Mouse (Mus musculus) forebrain, embryonic 16.5 days (tissue): ENCODE measurements at regions not wholly inside any gene's neighbourhood (a gene's known extent, or its start where the extent isn't known, plus 50 kb on each side); places are given as distances from the start of the nearest gene placed in this dataset.

Experiments
- ATAC-seq: fragments of 200-750 bp; cut with Nextera tagmentation; 2 replicates; pipeline ENCODE4 v1.8.0; 2017; ENCODE audit warnings: mild to moderate bottlenecking, moderate library complexity
- H3K27ac ChIP-seq: fragments of 300-500 bp; sonication (generic); 2 replicates; pipeline ENCODE4 v1.5.1; 2014; ENCODE audit warnings: low read length, control low read depth
- H3K27me3 ChIP-seq: fragments of 300-500 bp; sonication (generic); replicated peaks from 2 replicates; pipeline ENCODE4 v1.6.1; 2014; ENCODE audit warnings: low read length; ENCODE audit not compliant: control insufficient read depth, insufficient read depth
- H3K36me3 ChIP-seq: fragments of 300-500 bp; sonication (generic); 2 replicates; pipeline ENCODE4 v1.6.1; 2014; ENCODE audit not compliant: control insufficient read depth, insufficient read depth
- H3K4me1 ChIP-seq: fragments of 300-500 bp; sonication (generic); replicated peaks from 2 replicates; pipeline ENCODE4 v1.6.1; 2014; ENCODE audit warnings: low read length; ENCODE audit not compliant: control insufficient read depth, insufficient read depth
- H3K4me2 ChIP-seq: fragments of 300-500 bp; sonication (generic); 2 replicates; pipeline ENCODE4 v1.6.1; 2014; ENCODE audit warnings: mild to moderate bottlenecking, low read length, control low read depth
- H3K4me3 ChIP-seq: fragments of 300-500 bp; sonication (generic); replicated peaks from 2 replicates; pipeline ENCODE4 v1.5.1; 2014; ENCODE audit warnings: mild to moderate bottlenecking, low read length, control low read depth
- H3K9ac ChIP-seq: fragments of 300-500 bp; sonication (generic); replicated peaks from 2 replicates; pipeline ENCODE4 v1.6.1; 2014; ENCODE audit warnings: low read depth, low read length, control low read depth
- H3K9me3 ChIP-seq: fragments of 300-500 bp; sonication (generic); 2 replicates; pipeline ENCODE4 v1.6.1; 2016; ENCODE audit warnings: low read length; ENCODE audit not compliant: control insufficient read depth
- WGBS: fragments of 180-500 bp; shearing (Covaris S2); extraction: QIAGEN DNeasy Blood & Tissue Kit; methylation state at CpG from one replicate; pipeline ENCODE4 v1.1.7; 2014; 5-methylcytosine and 5-hydroxymethylcytosine counted together

DNA sequence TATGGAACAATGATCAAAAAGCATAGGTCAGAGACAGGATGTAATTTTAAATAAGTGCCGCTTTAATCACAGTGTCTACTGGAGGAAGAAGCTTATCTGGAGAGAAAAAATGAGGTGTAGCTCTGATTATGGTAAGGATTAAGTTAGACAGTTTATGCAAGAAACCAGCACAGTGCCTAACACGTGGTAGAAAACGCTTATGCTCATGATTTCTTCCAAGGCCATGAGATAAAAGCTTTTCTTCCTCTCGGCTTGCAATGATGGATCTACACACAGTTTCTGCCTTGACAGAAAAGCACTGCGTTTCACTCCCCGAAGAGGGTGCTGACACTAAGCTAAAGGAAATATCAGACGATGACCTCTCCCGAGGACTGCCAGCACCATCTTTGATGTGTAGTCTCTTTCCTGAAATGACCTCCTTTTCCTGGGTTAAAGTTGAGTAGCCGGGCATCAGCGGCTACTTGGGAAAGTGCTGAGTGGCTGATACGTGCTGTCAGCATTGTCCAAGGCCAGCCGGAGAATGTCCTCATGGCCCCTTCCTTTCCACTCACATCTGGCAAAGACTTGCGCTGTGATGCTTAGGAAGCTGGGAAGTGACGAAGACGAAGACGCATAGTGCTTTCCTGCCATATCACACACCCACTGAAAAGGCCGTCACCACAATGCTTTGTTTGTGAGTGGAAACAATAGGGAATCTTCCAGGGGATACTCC is 72.0 kb downstream of the Hoxa1 start:
- no peak overlapping the region for H3K4me2 ChIP-seq
- H3K9ac ChIP-seq: no peak overlapping the region
- H3K9me3 ChIP-seq: no peaks in the 10 kb centered on the region
- H3K4me1 ChIP-seq: no peaks in the 10 kb centered on the region
- H3K27me3 ChIP-seq: no peaks in the 10 kb centered on the region
- H3K36me3 ChIP-seq: no peaks in the 10 kb centered on the region
- no peak for ATAC-seq
- 87% methylated on average over 17 of the region's 17 CpGs for WGBS
- no peak overlapping the region for H3K27ac ChIP-seq
- H3K4me3 ChIP-seq: no peak overlapping the region

DNA sequence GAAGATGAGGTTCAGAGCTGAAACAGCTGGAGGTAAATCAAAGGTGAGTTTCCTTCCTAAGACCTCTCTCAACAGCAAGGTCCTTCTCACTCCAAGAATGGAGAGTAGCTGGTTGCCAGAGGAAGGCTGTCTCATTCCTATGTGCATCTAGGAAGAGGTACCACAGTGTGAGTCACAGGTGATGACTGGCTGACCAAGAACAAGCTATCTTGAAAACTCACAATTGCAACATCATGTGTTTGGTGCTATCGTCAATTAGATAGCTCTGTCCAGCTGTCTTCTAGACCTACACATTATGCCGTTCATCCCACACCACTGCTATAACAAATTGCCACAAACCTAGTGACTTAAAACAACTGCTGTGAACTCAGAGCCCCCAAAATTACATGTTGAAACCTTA is 72.3 kb upstream of the Skap2 start:
- Histone ChIP-seq H3K4me2 (no peak overlapping the region), H3K36me3 (no peaks in the 10 kb centered on the region), H3K27ac (no peak overlapping the region), H3K9ac (no peak overlapping the region), H3K9me3 (no peaks in the 10 kb centered on the region), H3K4me3 (no peak overlapping the region), H3K4me1 (no peaks in the 10 kb centered on the region), H3K27me3 (no peaks in the 10 kb centered on the region)
- no peak for ATAC-seq
- 97% methylated on average over 2 of the region's 2 CpGs for WGBS

DNA sequence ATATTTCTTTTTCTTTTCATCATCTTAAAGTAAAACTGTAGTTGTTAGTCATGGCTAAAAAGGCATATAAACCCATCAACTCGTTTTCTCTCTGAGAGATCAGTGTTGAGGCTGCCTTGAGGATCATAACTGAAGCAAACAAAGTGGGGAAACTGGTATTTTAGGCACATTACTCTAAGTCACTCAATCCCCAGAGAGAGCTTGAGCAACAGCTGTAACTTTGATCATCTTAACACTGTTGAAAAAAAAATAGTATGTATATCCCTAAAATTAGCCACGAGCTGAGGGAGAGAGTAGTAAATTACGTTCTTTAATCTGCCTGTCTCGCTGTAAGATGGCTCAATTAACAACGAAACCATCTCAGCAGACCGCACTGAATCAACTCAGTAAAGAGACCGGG is 67.2 kb upstream of the Skap2 start:
- Histone ChIP-seq H3K4me2 (no peak overlapping the region), H3K9me3 (no peaks in the 10 kb centered on the region), H3K27ac (no peak overlapping the region), H3K36me3 (no peaks in the 10 kb centered on the region), H3K9ac (no peak overlapping the region), H3K27me3 (no peaks in the 10 kb centered on the region), H3K4me3 (no peak overlapping the region), H3K4me1 (peaks cover 5% of the 10 kb centered on the region)
- ATAC-seq: no peak
- WGBS: 29% methylated on average over 7 of the region's 7 CpGs

DNA sequence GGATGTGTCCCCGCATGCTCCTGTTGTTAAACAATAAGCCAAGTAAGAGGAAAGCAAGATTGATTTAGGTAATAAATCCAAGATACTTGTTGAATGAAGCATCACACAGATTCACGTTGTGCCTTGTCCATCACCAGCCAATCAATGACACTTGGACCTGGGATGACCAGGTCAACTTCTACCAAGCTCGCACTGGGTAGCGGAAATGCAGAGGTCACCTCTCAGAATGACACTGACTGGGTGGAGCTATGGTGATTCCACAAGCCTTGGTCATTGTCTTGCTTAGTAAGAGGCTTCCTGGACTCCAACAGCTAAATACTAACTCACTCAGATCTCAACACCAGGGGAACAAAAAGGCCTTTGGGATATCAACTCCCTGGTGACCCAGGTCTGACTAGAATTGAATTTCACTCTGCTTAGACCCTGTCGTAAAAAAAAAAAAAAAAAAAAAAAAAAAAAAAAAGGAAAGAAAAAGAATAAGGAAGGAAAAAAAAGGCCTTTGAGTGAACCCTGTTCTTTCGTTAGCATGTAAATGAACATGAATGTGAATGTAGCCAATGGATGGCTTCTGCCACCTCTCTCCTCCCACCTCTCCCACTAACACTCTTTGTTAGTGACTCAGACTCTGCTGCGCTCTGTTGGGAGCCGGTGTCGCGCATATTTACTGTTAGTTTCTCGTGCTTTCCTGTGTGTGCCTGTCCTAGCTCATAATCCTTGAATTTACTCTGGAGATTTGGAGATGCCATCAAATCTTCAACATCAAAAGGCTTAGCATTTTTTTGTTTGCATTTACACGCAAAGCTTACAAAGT is 66.4 kb upstream of the Skap2 start:
- H3K9me3 ChIP-seq: no peaks in the 10 kb centered on the region
- peaks cover 5% of the 10 kb centered on the region for H3K4me1 ChIP-seq
- peak overlapping the region; percentile 35 for H3K4me2 ChIP-seq
- H3K36me3 ChIP-seq: no peaks in the 10 kb centered on the region
- no peak overlapping the region for H3K4me3 ChIP-seq
- ATAC-seq: no peak
- H3K27me3 ChIP-seq: no peaks in the 10 kb centered on the region
- WGBS: 22% methylated on average over 12 of the region's 12 CpGs
- no peak overlapping the region for H3K27ac ChIP-seq
- H3K9ac ChIP-seq: no peak overlapping the region

DNA sequence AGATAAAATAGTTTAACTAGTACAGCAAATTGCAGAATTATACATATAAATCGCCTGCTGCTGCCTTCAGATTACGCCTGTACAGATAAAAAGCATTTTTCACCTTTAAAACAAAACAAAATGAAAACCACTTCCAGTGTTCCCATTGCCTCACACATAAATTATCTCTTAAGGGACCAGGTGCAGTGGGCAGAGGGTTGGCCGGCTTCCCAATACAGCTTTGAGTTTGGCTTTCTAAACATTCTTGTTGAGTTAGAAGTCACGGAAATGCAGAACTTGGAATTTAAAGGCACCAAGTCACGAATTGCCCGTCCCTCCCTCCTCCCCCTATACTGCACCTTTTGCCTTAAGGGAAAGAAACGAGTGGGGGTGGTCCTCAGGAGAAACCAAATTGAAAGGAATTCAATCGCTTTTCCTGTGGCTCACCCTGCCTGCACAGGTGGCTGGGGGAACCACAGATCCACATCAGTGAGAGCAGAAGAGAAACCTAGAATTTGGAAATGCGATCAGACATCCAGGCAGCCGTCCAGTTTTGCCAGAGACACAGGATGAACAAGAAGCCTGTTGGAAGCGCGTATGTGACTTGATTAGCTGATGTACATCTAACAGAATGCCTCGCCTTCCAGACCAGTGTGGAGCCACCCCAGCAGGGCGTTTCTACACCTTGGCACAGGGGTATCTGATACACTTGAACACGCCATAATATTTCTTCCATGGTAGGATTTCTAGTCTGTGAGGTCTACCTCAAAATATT is 64.0 kb upstream of the Skap2 start:
- Histone ChIP-seq H3K4me2 (no peak overlapping the region), H3K27ac (no peak overlapping the region), H3K4me1 (peaks cover 5% of the 10 kb centered on the region), H3K36me3 (no peaks in the 10 kb centered on the region), H3K9ac (no peak overlapping the region), H3K4me3 (no peak overlapping the region), H3K27me3 (no peaks in the 10 kb centered on the region), H3K9me3 (no peaks in the 10 kb centered on the region)
- no peak for ATAC-seq
- 59% methylated on average over 15 of the region's 15 CpGs for WGBS

DNA sequence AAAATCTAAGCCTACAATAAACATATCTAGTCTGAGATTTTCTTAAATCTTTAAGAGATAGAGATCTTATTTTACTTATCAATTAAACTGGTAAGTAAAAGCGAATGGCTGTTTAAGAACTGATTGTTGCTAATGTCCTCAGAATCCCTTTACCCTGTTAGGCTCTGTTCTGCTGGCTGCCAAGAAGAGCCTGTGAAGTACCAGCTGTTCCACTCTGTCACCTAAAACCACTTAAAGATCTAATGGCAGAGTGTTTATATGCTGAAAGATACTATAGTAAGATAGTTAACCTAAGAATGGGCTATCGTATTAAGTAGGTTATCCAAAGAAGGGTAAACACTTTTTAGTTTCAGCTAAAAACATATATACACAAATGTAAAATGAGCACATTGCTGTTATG is 62.6 kb upstream of the Skap2 start:
- Histone ChIP-seq H3K4me2 (no peak overlapping the region), H3K27ac (no peak overlapping the region), H3K36me3 (no peaks in the 10 kb centered on the region), H3K9me3 (no peaks in the 10 kb centered on the region), H3K4me1 (peaks cover 5% of the 10 kb centered on the region), H3K9ac (no peak overlapping the region), H3K4me3 (no peak overlapping the region), H3K27me3 (no peaks in the 10 kb centered on the region)
- whole genome bisulfite sequencing: 86% methylated on average over 2 of the region's 2 CpGs
- ATAC-seq: no peak

DNA sequence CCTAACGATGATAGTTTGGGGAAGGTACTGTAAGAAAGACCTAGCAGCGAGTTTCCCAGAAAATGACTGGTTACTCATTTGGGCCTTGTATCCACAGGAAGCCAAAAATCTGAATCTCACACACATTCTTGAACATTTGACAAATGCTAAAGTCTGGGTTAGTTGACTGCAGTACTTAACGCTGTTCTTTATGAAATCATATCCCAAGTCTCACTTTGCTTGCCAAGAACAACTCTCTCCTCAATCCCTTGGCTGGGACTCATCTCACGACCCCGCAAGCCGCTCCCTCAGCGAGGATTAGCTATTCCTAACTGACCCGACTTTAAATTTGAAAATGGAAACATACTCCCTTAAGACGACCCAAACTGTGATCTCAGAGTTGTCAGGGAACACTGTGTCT is 54.8 kb upstream of the Skap2 start:
- H3K9ac ChIP-seq: no peak overlapping the region
- H3K36me3 ChIP-seq: no peaks in the 10 kb centered on the region
- H3K9me3 ChIP-seq: no peaks in the 10 kb centered on the region
- 70% methylated on average over 9 of the region's 9 CpGs for WGBS
- H3K27ac ChIP-seq: no peak overlapping the region
- ATAC-seq: no peak
- no peak overlapping the region for H3K4me2 ChIP-seq
- no peak overlapping the region for H3K4me3 ChIP-seq
- no peaks in the 10 kb centered on the region for H3K27me3 ChIP-seq
- H3K4me1 ChIP-seq: peaks cover 12% of the 10 kb centered on the region

DNA sequence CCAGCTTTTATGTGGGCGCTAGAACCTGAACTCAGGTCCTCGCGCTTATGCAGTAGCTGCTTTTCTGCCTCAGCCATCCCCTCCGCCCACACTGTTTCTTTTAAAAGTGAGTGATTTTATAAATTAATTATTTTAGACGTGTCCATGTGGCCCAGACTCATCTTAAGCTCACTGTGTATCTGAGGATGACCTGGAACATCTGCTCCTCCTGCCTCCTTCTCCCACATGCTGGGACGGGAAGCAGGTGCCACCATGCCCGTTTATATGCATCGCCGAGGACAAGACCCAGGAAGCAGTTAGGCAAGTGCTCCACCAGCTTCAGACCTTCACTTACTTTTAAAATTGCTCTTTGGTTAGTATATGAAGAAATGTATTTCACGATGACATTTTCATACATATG is 53.3 kb upstream of the Skap2 start:
- no peaks in the 10 kb centered on the region for H3K27me3 ChIP-seq
- ATAC-seq: no peak

More for the DNA sequence above, 53.3 kb upstream of the Skap2 start:
- no peak overlapping the region for H3K9ac ChIP-seq
- no peak overlapping the region for H3K4me2 ChIP-seq
- no peaks in the 10 kb centered on the region for H3K36me3 ChIP-seq
- no peaks in the 10 kb centered on the region for H3K9me3 ChIP-seq
- H3K4me3 ChIP-seq: no peak overlapping the region
- WGBS: 92% methylated on average over 10 of the region's 10 CpGs
- H3K4me1 ChIP-seq: peaks cover 14% of the 10 kb centered on the region
- no peak overlapping the region for H3K27ac ChIP-seq
